Mouse (Mus musculus) G1E (cell line): ENCODE measurements around the gene Trim47.

Experiments
- CTCF ChIP-seq: IDR thresholded peaks from 2 replicates; pipeline ENCODE4 v1.5.1; 2012; ENCODE audit warnings: low read depth, low read length, inconsistent platforms, mixed read lengths
- POLR2AphosphoS5 ChIP-seq: IDR thresholded peaks from 2 replicates; pipeline ENCODE4 v1.6.1; 2012; ENCODE audit warnings: low read depth, low read length, inconsistent platforms; ENCODE audit not compliant: insufficient replicate concordance
- TAL1 ChIP-seq: conservative IDR thresholded peaks from 2 replicates; pipeline ENCODE4 v1.6.1; 2012; ENCODE audit warnings: low read depth, low read length, inconsistent platforms, mixed read lengths

DNA sequence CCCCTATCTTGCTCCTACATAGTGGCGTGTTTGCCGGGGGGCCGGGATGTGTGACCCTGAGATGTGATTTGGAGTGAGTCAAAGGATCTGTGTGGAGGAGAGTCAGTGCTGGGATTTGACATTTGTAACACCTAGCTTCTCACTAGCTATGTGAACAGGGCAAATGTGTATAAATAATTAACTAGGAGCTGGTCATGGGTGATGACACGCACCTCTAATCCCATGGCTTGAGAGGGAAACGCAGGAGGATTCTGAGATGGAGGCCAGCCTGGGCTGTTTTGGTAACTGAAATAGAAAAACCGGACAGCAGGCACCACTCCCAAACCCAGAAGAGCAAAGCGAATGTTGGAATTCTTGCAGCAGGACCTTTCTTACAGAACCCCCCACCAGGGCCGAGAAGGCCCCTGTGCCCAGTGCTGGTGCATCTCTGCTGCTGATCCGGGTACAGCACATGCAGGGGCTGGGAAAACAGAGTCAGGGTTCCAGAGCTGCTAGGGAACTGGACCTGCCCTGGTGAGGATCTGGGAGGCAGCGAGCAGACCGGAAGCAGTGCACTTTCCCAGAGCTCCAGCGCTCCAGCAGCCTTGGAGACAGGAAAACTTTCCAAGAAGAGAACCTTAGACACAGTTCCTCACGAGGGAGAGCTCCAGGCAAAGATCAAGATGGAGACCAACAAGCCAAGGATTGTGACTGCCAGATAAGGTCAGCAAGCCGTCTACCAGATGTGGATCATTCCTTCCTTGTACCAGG, 28.1 kb downstream of the Trim47 start:
- TF ChIP-seq CTCF (no peak), POLR2AphosphoS5 (no peak), TAL1 (no peak)
